Mouse (Mus musculus): ENCODE measurements at regions not wholly inside any gene's neighbourhood (a gene's known extent, or its start where the extent isn't known, plus 50 kb on each side); places are given as distances from the start of the nearest gene placed in this dataset.

- TF ChIP-seq CTCF (conservative IDR thresholded peaks at IDR 0.05; ENCODE audit: low read length) = no peak
- TF ChIP-seq POU5F1 (IDR thresholded peaks at IDR 0.05; ENCODE audit: borderline replicate concordance, low read length) = no peak
Observed at GRCm38 (mm10) chr2:101371834-101372493, 252.6 kb upstream of the Rag2 start.

Data from E14TG2a.4 (cell line).